Mouse (Mus musculus): ENCODE data around the gene Gspt1. TPM values are rescaled to one million over a fixed set of nuclear protein-coding genes. Genes with fewer than 3 reads are reported as not detected.

Gene Gspt1
- polyA plus RNA-seq, 1 experiment from 2014 or later = 115 TPM

DNA sequence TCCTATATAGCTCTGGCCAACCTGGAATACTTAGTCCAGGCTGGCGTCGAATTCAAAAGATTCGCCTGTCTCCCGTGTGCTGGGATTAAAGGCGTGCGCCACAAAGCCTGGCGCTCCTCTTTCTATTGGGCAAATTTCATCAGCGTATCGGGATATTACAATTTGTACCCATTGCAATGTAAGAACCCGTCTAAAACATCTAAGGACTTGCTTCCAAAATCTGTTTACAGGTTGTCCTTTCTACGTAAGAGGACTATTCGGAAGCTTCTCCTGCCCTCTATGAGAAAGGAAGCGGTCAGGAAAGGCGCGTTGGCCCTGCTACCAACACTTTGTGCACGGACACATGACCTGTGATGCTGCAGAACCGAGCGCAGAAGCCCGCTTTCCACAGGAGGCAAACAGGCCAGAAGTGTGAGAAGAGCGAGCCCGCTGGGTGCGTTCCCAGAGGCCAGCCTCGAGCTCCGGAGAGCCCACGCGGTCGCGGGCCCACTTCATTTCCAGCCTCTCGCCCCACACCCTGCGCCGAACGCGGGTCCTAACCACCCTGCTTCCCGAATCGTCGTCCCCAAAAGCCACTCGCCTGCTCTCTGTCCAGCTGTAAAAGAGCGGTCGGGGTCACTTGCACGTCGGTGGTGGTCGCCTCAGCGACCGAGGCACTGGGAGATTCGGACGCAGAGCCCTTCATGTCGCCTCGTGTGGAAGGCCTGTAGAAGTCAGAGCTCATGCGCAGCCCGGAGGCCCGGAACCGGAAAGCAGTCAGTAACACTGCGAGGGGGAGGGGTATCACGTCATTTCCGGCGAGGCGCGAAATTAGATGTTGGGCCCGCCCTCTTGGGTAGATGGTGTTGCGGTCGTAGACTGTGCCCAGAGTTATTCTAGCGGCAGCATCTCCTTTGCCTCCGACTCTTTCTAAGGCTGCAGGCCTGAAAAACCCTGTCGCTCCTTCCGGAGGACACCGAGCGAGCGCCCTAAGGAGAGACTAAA lies 51.3 kb downstream of the Gspt1 start, which contains the start of gene Rsl1d1:
Gene Rsl1d1 (minus strand): TSS at position 761 of the 984 bp plus-strand sequence.
- Histone ChIP-seq H3K27ac (ENCODE audit: low read depth) (peak within 1 kb of the TSS; percentile 76), H3K4me2 (peak within 1 kb of the TSS; percentile 88), H3K27me3 (ENCODE audit: insufficient read depth, low read length) (no peaks in the 10 kb centered on the region), H3K4me1 (ENCODE audit: insufficient read depth) (peaks cover 8% of the 10 kb centered on the region; the same call in 1 of the 2 replicates), H3K36me3 (ENCODE audit: insufficient read depth) (peaks cover 55% of the 10 kb centered on the region), H3K9me3 (ENCODE audit: low read depth, low read length) (no peaks in the 10 kb centered on the region), H3K4me3 (ENCODE audit: low read depth, low read length) (peak within 1 kb of the TSS; percentile 90), H3K9ac (peak within 1 kb of the TSS; percentile 93)
- under 1% methylated on average over 68 of the region's 68 CpGs for WGBS
- ATAC-seq (ENCODE audit: insufficient read depth) (peak; percentile 98), DNase-seq (peak; percentile 99)
- no peak for TF ChIP-seq CTCF (IDR thresholded peaks at IDR 0.05; ENCODE audit: low read depth)

DNA sequence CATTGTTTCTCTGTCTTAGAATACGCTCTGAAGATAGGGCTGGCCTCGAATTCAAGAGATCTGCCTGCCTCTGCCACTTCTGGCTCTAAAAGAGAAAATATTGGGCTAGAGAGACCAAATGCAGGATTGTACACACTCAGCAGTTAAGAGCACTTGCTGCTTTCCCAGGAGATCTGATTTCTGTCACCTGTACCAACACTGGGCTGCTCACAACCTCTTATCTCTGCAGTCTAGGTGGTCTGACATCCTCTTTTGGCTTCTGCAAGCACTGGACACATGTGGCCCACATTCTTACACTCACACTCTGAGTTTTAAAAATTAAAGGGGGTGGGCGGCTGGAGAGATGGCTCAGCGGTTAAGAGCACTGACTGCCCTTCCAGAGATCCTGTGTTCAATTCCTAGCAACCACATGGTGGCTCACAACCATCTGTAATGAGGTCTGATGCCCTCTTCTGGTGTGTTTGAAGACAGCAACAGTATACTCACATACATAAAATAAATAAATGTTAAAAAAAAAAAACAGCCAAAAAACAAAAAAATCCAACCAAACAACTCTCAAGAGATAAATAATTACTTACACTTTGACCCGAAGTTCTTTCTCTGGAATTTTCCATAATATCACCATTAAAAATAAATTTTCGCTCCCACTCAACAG lies 52.3 kb downstream of the Gspt1 start:
- Histone ChIP-seq H3K9ac (peak overlapping the region; percentile 93), H3K4me2 (peak overlapping the region; percentile 88), H3K9me3 (ENCODE audit: low read depth, low read length) (no peaks in the 10 kb centered on the region), H3K36me3 (ENCODE audit: insufficient read depth) (peaks cover 55% of the 10 kb centered on the region), H3K4me1 (ENCODE audit: insufficient read depth) (peaks cover 8% of the 10 kb centered on the region; the same call in 1 of the 2 replicates), H3K27ac (ENCODE audit: low read depth) (no peak overlapping the region), H3K27me3 (ENCODE audit: insufficient read depth, low read length) (no peaks in the 10 kb centered on the region), H3K4me3 (ENCODE audit: low read depth, low read length) (peak overlapping the region; percentile 90)
- DNase-seq (no peak), ATAC-seq (ENCODE audit: insufficient read depth) (no peak)
- TF ChIP-seq CTCF (IDR thresholded peaks at IDR 0.05; ENCODE audit: low read depth) = peak; percentile 38
- WGBS = 55% methylated on average over 6 of the region's 6 CpGs

DNA sequence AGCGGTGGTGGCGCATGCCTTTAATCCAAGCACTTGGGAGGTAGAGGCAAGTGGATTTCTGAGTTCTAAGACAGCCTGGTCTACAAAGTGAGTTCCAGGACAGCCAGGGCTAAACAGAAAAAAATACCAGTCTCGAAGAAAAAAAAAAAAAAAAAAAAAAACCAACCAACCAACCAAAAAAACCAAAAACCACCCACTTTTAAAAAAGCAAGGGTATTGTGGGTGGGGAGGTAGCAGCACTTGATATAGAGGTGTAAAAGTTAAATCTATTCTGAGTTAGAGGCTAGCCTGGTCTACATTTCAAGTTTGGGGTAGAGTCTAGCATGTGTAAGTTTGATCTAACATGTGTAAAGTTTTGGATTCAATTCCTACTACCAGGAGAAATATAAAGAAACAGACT lies 53.9 kb downstream of the Gspt1 start:
- Histone ChIP-seq H3K36me3 (ENCODE audit: insufficient read depth) (peaks cover 64% of the 10 kb centered on the region), H3K27ac (ENCODE audit: low read depth) (no peak overlapping the region), H3K4me2 (no peak overlapping the region), H3K27me3 (ENCODE audit: insufficient read depth, low read length) (no peaks in the 10 kb centered on the region), H3K9me3 (ENCODE audit: low read depth, low read length) (no peaks in the 10 kb centered on the region), H3K4me1 (ENCODE audit: insufficient read depth) (peaks cover 8% of the 10 kb centered on the region; the same call in 1 of the 2 replicates), H3K4me3 (ENCODE audit: low read depth, low read length) (no peak overlapping the region), H3K9ac (no peak overlapping the region)
- WGBS = 91% methylated on average over 3 of the region's 3 CpGs
- no peak for TF ChIP-seq CTCF (IDR thresholded peaks at IDR 0.05; ENCODE audit: low read depth)
- DNase-seq (no peak), ATAC-seq (ENCODE audit: insufficient read depth) (no peak)

DNA sequence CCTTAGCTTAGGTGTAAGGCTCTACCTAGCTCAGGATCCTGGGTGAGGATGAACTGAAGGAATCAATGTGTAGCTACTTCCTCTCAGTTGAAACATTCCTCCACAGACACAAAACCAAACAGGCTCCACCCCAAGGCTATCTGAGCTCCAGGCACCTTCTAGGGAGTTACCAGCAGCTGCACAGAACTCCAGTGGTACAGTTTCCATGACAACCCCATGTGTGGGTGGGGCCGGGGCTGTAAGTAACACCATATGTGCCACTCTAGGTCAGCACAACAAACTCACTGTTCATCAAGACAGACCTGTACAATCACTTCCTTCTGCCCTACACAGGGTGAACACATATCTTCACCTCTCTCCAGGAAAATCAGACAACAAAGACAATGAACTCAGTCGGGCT lies 55.7 kb downstream of the Gspt1 start:
- TF ChIP-seq CTCF (IDR thresholded peaks at IDR 0.05; ENCODE audit: low read depth) = no peak
- no peaks in the 10 kb centered on the region for H3K27me3 ChIP-seq (ENCODE audit: insufficient read depth, low read length)
- no peak overlapping the region for H3K4me3 ChIP-seq (ENCODE audit: low read depth, low read length)
- peaks cover 82% of the 10 kb centered on the region for H3K36me3 ChIP-seq (ENCODE audit: insufficient read depth)
- no peak overlapping the region for H3K4me2 ChIP-seq
- 0 out of 2 replicates have a peak, but pooled peaks cover 3% of the 10 kb centered on the region for H3K4me1 ChIP-seq (ENCODE audit: insufficient read depth)
- H3K27ac ChIP-seq (ENCODE audit: low read depth) = no peak overlapping the region
- DNase-seq (no peak), ATAC-seq (ENCODE audit: insufficient read depth) (no peak)
- H3K9ac ChIP-seq = no peak overlapping the region
- WGBS = 72% methylated on average over 2 of the region's 2 CpGs
- no peaks in the 10 kb centered on the region for H3K9me3 ChIP-seq (ENCODE audit: low read depth, low read length)

DNA sequence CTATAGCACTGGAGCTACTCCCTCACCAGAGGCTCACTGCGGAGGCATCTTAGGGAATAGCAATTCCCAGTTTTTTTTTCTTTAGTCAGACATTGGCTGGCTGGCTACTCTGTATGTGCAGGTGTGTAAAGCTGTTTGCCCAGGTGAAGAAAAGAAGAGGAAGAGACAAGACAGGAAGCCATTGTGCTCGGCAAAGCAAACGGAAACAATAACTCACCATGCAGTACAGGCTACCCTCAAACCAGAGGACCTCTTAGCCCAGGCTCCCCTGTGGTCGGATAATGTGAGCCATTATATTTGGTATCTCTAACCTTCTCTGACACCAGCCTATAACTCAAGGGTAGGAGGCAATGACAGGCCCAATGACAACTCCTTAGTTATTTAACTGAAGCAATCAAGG lies 57.1 kb downstream of the Gspt1 start:
- Histone ChIP-seq H3K9ac (no peak overlapping the region), H3K4me2 (no peak overlapping the region), H3K27ac (ENCODE audit: low read depth) (no peak overlapping the region), H3K9me3 (ENCODE audit: low read depth, low read length) (no peaks in the 10 kb centered on the region), H3K4me1 (ENCODE audit: insufficient read depth) (0 out of 2 replicates have a peak, but pooled peaks cover 3% of the 10 kb centered on the region), H3K27me3 (ENCODE audit: insufficient read depth, low read length) (no peaks in the 10 kb centered on the region), H3K4me3 (ENCODE audit: low read depth, low read length) (no peak overlapping the region), H3K36me3 (ENCODE audit: insufficient read depth) (peaks cover 96% of the 10 kb centered on the region)
- WGBS = 86% methylated on average over 4 of the region's 4 CpGs
- TF ChIP-seq CTCF (IDR thresholded peaks at IDR 0.05; ENCODE audit: low read depth) = no peak
- no peak for DNase-seq
- ATAC-seq (ENCODE audit: insufficient read depth) = no peak

DNA sequence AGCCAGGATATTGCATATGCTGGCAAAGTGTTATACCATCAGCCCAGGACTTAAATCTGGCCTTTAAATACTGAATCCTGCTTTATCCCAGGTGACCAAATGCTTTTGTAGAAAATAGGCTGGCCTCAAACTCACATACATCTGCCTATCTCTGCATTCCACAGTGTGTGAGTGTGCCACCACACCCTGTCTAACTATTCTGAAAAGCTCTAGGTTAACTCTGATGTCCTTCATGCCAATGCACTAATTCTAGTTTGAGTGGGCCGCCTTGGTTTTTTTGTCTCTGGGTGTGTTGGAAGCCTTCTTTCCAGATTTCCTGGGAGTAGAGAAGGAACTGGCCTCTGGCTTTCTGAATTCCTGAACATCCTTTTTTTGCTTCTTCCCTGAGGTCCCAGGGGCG lies 60.9 kb downstream of the Gspt1 start:
- Histone ChIP-seq H3K4me2 (no peak overlapping the region), H3K9ac (no peak overlapping the region)

DNA sequence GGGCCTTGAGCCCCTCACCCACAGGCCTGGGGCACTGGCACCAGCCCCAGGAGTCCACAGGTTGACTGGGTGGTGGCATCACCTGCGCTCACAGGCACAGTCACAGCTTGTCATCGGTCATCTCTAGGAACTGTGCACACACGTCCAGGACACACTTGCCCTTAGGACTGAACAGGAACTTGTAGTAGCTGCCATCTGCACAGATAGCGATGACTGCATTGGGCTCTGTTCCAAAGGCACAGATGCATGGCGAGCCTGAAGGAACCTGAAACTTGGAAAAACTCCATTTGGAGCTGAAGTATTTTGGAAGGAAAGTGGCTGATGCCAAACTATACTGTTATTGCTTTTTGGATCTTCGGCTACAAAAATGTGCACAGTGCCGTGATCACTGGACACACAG lies 64.0 kb downstream of the Gspt1 start:
- WGBS = 72% methylated on average over 7 of the region's 7 CpGs

More for the DNA sequence above, 60.9 kb downstream of the Gspt1 start:
- ATAC-seq (ENCODE audit: insufficient read depth) (no peak), DNase-seq (no peak)
- Histone ChIP-seq H3K4me1 (ENCODE audit: insufficient read depth) (no peaks in the 10 kb centered on the region), H3K4me3 (ENCODE audit: low read depth, low read length) (no peak overlapping the region), H3K27ac (ENCODE audit: low read depth) (no peak overlapping the region), H3K36me3 (ENCODE audit: insufficient read depth) (peaks cover 64% of the 10 kb centered on the region), H3K27me3 (ENCODE audit: insufficient read depth, low read length) (no peaks in the 10 kb centered on the region), H3K9me3 (ENCODE audit: low read depth, low read length) (no peaks in the 10 kb centered on the region)
- WGBS = 92% methylated on average over 2 of the region's 2 CpGs
- TF ChIP-seq CTCF (IDR thresholded peaks at IDR 0.05; ENCODE audit: low read depth) = no peak

More for the DNA sequence above, 64.0 kb downstream of the Gspt1 start:
- no peaks in the 10 kb centered on the region for H3K4me1 ChIP-seq (ENCODE audit: insufficient read depth)
- ATAC-seq (ENCODE audit: insufficient read depth) = no peak
- DNase-seq = no peak
- no peaks in the 10 kb centered on the region for H3K27me3 ChIP-seq (ENCODE audit: insufficient read depth, low read length)
- no peaks in the 10 kb centered on the region for H3K9me3 ChIP-seq (ENCODE audit: low read depth, low read length)
- H3K4me2 ChIP-seq = no peak overlapping the region
- no peak for TF ChIP-seq CTCF (IDR thresholded peaks at IDR 0.05; ENCODE audit: low read depth)
- no peak overlapping the region for H3K27ac ChIP-seq (ENCODE audit: low read depth)
- peaks cover 34% of the 10 kb centered on the region for H3K36me3 ChIP-seq (ENCODE audit: insufficient read depth)
- no peak overlapping the region for H3K9ac ChIP-seq
- no peak overlapping the region for H3K4me3 ChIP-seq (ENCODE audit: low read depth, low read length)
